Mouse (Mus musculus) megakaryocyte progenitor cell, adult 5-6 weeks (primary cell): ENCODE results near the gene Exo5. TPM values are rescaled to one million over a fixed set of nuclear protein-coding genes. Genes with fewer than 3 reads are reported as not detected.

Experiments
- ATAC-seq: replicated peaks from 2 replicates; pipeline ENCODE4 v1.8.0; 2016; ENCODE audit warnings: mild to moderate bottlenecking, moderate TSS enrichment, inconsistent platforms; ENCODE audit not compliant: poor library complexity
- total RNA-seq, 2 experiments: library from RNA; stranded (forward) in 1 of 2; stranded (reverse) in 1 of 2; fragments of 157-497, 149-512 nt in 1 of 2; fragments of 200-1000 nt in 1 of 2; gene quantifications; 2 replicates each; pipeline versions ENCODE4 v1.2.3 to v1.2.4; 2015 to 2017

Exo5 gene
- total RNA-seq, 2 experiments from 2014 or later = 15.6 to 18.7 TPM

DNA sequence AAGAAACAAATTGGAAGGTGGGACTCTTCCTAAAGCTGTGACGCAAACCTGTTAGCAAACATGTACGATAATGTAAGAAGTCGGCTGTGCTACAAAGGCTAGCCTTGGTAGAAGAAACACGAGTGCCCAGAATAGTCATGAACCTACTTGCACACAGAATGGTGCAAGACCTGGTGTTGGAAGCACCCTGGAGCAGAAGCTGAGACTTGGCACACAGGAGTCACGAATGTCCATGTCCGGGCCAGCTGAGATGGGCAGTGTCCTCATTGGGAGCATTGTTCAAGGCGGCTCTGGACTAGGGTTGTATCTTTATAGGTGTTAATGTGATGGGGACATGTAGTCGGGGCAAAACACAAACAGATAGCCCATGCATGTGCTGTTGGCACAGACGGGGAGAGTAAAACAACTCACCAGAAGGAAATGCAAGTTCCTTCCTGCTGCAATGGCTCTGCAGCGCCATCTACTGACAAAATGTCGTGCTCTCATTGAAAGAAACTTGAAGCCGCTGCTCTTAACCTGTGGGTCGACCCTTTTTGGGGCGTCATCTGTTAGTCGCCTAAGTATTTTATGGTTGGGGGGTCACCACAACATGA is 15.2 kb downstream of the Exo5 start:
- ATAC-seq = peak; percentile 89

DNA sequence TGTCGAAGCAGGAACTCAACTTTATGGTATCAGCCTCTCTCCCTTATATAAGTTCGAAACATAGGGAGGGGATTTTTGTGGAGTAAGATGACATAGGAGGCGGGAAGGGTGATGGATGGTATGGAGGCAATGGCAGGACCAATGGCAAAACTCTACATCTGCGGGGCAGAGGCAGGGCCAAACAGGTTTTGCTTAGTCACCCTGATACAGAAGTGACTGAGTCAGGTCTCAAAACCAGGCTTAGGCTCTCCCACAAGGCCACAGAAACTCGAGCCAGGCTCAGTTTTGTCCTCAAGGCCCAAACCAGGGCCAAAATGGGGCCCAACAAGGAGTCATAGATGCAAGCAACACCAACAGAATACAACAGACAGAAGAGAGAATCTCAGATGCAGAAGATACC is 19.2 kb downstream of the Exo5 start:
- no peak for ATAC-seq

DNA sequence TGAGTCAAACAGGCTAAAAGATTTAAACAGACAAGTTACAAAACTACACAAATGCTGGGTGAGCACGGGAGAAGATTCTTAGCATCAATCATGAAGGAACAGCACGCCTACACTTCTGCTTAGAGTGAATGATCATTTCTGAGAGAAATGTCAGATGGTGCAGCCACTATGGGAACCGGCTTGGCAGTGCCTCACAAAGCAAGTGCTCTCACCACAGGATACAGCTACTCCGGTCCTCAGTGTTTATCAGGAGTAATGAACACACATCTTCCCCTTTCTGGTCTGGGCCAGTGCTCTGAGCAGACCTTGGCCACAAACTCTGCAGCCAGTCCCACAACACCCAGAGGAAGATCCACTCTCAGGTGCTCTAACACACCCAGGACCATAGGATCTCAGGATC is 20.3 kb downstream of the Exo5 start:
- ATAC-seq = peak; percentile 68

- no peak for ATAC-seq
Measured at GRCm38 (mm10) chr4:120895810-120896584, 28.8 kb downstream of the Exo5 start.

- ATAC-seq = no peak
Measured at GRCm38 (mm10) chr4:120895226-120895625, 29.6 kb downstream of the Exo5 start.

DNA sequence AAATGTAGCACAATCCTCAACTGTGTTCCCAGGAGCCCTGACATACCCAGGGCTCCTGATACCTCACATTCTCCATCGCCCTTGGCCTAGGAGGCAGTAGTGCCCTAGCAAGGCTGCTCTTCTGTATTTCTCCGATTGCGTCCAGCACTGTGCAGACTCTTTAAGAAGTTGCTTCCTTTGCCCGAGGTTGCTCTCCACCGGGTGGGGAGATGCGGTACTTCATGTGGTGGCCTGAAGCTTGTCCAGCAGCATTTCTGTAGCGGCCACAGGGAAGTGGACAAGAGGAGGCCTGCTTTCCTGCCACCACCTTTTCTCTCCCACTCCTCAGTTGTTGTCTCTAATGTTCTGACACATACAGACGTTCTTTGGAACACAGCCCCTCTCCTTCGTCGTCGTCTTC is 30.2 kb downstream of the Exo5 start:
- ATAC-seq = no peak

DNA sequence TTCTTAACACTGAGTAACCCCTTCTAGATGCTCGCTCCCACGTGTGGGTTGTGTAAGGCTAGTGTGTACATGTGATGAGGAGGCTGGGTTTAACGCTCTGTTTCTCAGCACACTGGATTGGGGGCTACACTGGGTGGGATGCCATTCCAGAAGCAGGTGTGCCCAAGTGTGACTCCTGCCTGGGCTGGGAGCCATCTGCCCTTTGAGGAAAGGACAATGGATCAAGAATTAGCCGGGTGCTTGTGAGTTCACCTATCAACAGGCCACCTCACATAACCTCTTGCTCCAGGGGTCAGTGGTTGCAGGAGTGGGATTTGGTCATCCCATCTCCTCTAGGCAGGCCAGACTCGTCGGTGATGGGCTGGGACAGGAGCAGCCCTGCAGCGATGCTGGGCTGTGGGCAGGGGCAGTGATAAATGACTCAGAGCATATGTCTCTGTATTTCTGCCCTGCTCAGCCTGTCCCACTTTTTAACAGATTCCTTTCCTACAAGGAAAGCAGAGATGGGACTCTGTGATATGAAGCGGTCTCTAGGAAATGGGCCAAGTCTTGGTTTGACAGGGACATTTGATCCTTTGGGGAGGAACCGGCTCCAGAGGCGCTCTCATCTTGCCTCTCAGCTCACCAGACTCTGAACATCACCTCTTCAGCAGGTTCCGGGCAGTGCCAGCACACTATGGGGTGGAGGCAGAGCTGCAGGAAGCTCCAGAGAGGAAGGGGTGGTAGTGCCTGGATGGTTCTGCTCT is 31.0 kb downstream of the Exo5 start:
- ATAC-seq = no peak

- ATAC-seq = no peak
Measured at GRCm38 (mm10) chr4:120892516-120892915, 32.3 kb downstream of the Exo5 start.

- no peak for ATAC-seq
Measured at GRCm38 (mm10) chr4:120891960-120892359, 32.9 kb downstream of the Exo5 start.

GRCm38 (mm10) chr4:120890754-120891440 is 33.9 kb downstream of the Exo5 start:
- ATAC-seq = no peak

DNA sequence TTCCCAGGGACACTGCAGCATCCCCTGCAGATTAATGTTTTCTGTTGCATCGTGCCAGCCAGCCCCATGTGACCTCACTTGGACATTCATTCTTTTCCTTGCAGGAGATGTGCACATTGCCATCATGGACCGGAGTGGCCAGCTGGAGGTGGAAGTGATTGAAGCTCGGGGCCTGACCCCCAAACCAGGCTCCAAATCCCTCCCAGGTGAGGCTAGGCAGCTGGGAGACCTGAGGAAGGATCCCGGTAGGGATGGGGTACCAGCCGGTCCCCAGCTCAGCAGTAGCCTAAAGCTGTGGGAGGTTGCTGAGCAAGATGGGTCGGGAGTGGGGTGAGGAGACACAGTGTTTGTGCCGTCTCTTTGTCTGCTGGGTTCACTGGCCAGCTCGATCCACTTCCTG is 35.9 kb downstream of the Exo5 start:
- ATAC-seq = no peak

GRCm38 (mm10) chr4:120887381-120888112 is 37.3 kb downstream of the Exo5 start:
- peak; percentile 84 for ATAC-seq

- ATAC-seq = no peak
Measured at GRCm38 (mm10) chr4:120886811-120887210, 38.0 kb downstream of the Exo5 start.

GRCm38 (mm10) chr4:120886131-120886530 is 38.7 kb downstream of the Exo5 start:
- ATAC-seq = no peak

- no peak for ATAC-seq
Measured at GRCm38 (mm10) chr4:120885208-120886120, 39.4 kb downstream of the Exo5 start.

GRCm38 (mm10) chr4:120882002-120882625 is 42.7 kb downstream of the Exo5 start:
- ATAC-seq = no peak

DNA sequence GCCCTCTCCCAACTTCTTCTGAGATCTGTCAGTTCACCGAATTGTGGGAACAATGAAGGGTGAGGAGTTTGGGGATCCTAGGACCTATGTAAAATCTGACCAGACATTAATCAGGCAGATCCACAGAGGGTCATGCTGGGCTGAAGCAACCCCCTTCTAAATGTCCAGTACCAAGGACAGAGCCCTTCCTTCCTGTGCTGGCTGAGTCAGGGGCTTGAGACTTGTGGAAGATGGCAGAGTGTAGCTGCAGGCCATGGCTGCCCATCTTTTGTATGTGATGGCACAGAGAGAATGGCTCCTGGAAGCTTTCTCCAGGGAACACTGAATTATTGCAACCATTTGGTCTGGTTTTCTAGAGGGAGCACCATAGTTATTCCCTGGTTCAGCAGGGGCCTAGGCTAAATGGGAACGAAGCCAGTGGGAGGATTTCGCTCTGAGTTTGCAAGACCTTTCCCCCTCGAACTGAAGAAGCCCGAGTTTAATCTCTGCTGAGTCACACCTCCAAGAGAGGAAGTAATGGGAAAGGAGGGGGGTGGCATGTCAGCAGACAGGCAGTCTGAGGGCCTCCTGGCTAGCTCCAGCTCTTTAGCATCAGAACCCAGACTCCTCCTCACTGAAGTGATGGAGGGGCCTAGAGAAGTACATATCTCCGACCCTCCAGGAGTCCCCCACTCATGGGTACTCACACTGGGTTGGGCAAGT is 43.9 kb downstream of the Exo5 start:
- peak; percentile 80 for ATAC-seq

DNA sequence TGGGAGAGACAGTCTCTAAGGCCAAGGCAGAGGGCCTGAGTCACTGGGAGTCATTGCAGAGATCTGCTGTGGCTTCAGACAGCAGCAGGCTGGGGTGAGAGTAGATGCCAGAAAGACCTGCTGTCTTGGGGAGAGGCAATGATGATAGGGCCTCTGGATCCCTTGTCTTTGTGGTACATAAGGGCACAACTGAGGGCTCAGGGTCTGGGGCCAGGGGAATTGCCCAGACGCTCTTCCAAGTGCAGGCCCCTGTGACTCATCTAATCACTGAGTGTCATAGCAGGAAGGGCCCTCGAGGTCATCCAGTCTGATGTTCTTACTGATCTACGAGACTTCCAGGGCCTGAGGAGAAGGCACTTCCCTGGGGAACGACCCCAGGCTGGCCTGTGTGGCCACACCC is 45.4 kb downstream of the Exo5 start:
- ATAC-seq = no peak

- ATAC-seq = no peak
Measured at GRCm38 (mm10) chr4:120878728-120879127, 46.1 kb downstream of the Exo5 start.
